Mouse (Mus musculus) embryonic fibroblast, embryonic 13.5 days (primary cell): ENCODE measurements at regions not wholly inside any gene's neighbourhood (a gene's known extent, or its start where the extent isn't known, plus 50 kb on each side); places are given as distances from the start of the nearest gene placed in this dataset.

Experiments
- CTCF ChIP-seq: IDR thresholded peaks from 2 replicates; pipeline ENCODE4 v1.5.1; 2011; ENCODE audit warnings: mild to moderate bottlenecking, control low read depth, low read length, moderate library complexity, borderline replicate concordance; ENCODE audit not compliant: insufficient read depth
- POLR2A ChIP-seq: IDR thresholded peaks from 2 replicates; pipeline ENCODE4 v1.6.1; 2011; ENCODE audit warnings: low read depth, mild to moderate bottlenecking, control low read depth, low read length, moderate library complexity

- no peak for TF ChIP-seq CTCF
- no peak for TF ChIP-seq POLR2A
These were observed 125.2 kb upstream of the Cdk6 start for GRCm38 (mm10) chr5:3216053-3216452.
